Mouse (Mus musculus) intestine, postnatal 0 days (tissue): ENCODE data around the gene Slco3a1. TPM values are rescaled to one million over a fixed set of nuclear protein-coding genes. Genes with fewer than 3 reads are reported as not detected.

ENCODE experiments used
- ATAC-seq: fragments of 200-750 bp; cut with Nextera tagmentation; 2 replicates; pipeline ENCODE4 v1.8.0; 2017; ENCODE audit warnings: mild to moderate bottlenecking, moderate TSS enrichment, moderate library complexity
- H3K27ac ChIP-seq: fragments of 300-500 bp; sonication (generic); 2 replicates; pipeline ENCODE4 v1.5.1; 2014; ENCODE audit warnings: mild to moderate bottlenecking, low read depth, low read length, moderate library complexity
- H3K27me3 ChIP-seq: fragments of 300-500 bp; sonication (generic); replicated peaks from 2 replicates; pipeline ENCODE4 v1.6.1; 2014; ENCODE audit warnings: low read length, mixed read lengths; ENCODE audit not compliant: control insufficient read depth, insufficient read depth
- H3K36me3 ChIP-seq: fragments of 300-500 bp; sonication (generic); 2 replicates; pipeline ENCODE4 v1.6.1; 2014; ENCODE audit warnings: mild to moderate bottlenecking, moderate library complexity; ENCODE audit not compliant: control insufficient read depth, insufficient read depth
- H3K4me1 ChIP-seq: fragments of 300-500 bp; sonication (generic); replicated peaks from 2 replicates; pipeline ENCODE4 v1.6.1; 2014; ENCODE audit warnings: antibody characterized with exemption, low read length, mixed read lengths; ENCODE audit not compliant: control insufficient read depth, insufficient read depth
- H3K4me2 ChIP-seq: fragments of 300-500 bp; sonication (generic); replicated peaks from 2 replicates; pipeline ENCODE4 v1.6.1; 2014; ENCODE audit warnings: low read depth, mild to moderate bottlenecking, moderate library complexity
- H3K4me3 ChIP-seq: fragments of 300-500 bp; sonication (generic); 2 replicates; pipeline ENCODE4 v1.5.1; 2014; ENCODE audit warnings: low read depth, low read length
- H3K9ac ChIP-seq: fragments of 300-500 bp; sonication (generic); 2 replicates; pipeline ENCODE4 v1.6.1; 2014; ENCODE audit warnings: mild to moderate bottlenecking, low read depth, low read length
- H3K9me3 ChIP-seq: fragments of 300-500 bp; sonication (generic); 2 replicates; pipeline ENCODE4 v1.6.1; 2016; ENCODE audit warnings: mixed run types; ENCODE audit not compliant: control insufficient read depth
- CTCF ChIP-seq: sonication (generic); IDR thresholded peaks from 2 replicates; pipeline ENCODE4 v1.5.1; 2016; ENCODE audit warnings: low read depth, mild to moderate bottlenecking, control low read depth, antibody characterized with exemption, moderate library complexity
- WGBS: fragments of 180-500 bp; shearing (Covaris S2); extraction: QIAGEN DNeasy Blood & Tissue Kit; methylation state at CpG from one replicate; pipeline ENCODE4 v1.1.7; 2014; 5-methylcytosine and 5-hydroxymethylcytosine counted together
- polyA plus RNA-seq: library from polyadenylated mRNA; unstranded; fragments of >200 nt; fragmentation: Nextera tagmentation; extraction: Ambion mirVana; gene quantifications from 2 replicates; pipeline ENCODE4 v1.2.1, GENCODE M21; 2015

Gene Slco3a1
- polyA plus RNA-seq, 1 experiment from 2014 or later: 8.1 TPM

DNA sequence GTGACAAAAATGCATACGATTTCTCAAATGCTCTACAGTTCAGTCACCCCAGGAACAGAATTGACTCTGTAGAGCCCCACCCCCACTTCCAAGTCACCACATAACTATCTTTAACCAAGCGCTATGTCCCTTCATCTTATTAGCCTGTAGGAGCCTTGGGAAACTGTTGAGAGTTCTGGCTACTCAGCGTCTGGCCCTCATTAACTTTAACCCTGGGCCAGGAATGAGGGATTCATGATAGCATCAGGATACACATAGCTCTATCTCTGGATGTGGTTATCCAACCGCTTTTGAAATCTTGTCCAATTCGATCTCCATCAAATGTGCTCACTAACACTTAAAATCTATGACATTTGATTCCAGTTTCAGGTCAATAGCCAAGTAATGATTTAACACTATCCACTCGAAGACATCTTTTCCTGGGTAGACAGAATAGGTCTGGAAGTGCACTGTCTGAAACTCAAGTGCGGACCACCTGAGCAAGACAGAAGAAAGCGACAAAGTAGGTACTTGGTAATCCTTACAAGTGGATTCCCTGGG lies 1.4 kb downstream of the Slco3a1 start:
- H3K36me3 ChIP-seq: no peaks in the 10 kb centered on the region
- peak overlapping the region; percentile 90; the same call in 1 of the 2 replicates for H3K4me2 ChIP-seq
- H3K27ac ChIP-seq: no peak overlapping the region
- peak overlapping the region; percentile 75 for H3K4me3 ChIP-seq
- H3K9ac ChIP-seq: no peak overlapping the region
- H3K27me3 ChIP-seq: peaks cover 25% of the 10 kb centered on the region; the same call in 1 of the 2 replicates
- ATAC-seq: no peak
- no peaks in the 10 kb centered on the region for H3K9me3 ChIP-seq
- peaks cover 5% of the 10 kb centered on the region; the same call in 1 of the 2 replicates for H3K4me1 ChIP-seq
- WGBS: 69% methylated on average over 8 of the region's 8 CpGs
- no peak for TF ChIP-seq CTCF

GRCm38 (mm10) chr7:74552546-74552945 lies 2.0 kb downstream of the Slco3a1 start:
- Histone ChIP-seq H3K9ac (no peak overlapping the region), H3K36me3 (no peaks in the 10 kb centered on the region), H3K4me3 (no peak overlapping the region), H3K27me3 (peaks cover 25% of the 10 kb centered on the region; the same call in 1 of the 2 replicates), H3K4me2 (peak overlapping the region; percentile 90; the same call in 1 of the 2 replicates), H3K4me1 (peaks cover 5% of the 10 kb centered on the region; the same call in 1 of the 2 replicates), H3K9me3 (no peaks in the 10 kb centered on the region), H3K27ac (no peak overlapping the region)
- no peak for TF ChIP-seq CTCF
- no peak for ATAC-seq
- 50% methylated on average over 4 of the region's 4 CpGs for WGBS

DNA sequence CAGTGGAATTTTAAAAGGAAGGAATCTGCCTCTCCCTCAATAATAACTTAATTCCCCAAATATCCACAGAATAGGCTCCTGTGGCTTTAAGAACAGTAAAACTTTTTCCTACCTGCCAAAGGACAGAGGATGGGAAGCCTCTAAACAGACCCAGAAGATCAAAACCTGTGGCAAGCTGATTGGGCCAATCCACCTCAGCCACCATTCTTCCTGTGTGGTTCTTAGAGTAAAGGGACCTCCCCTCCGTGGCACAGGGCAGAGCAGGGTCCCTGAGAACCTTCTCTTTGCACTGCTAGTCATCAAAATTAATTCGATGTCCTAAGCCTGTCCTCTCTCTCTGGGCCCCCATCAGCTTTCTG lies 2.6 kb downstream of the Slco3a1 start:
- Histone ChIP-seq H3K36me3 (no peaks in the 10 kb centered on the region), H3K9me3 (no peaks in the 10 kb centered on the region), H3K9ac (no peak overlapping the region), H3K4me3 (no peak overlapping the region), H3K27me3 (peaks cover 25% of the 10 kb centered on the region; the same call in 1 of the 2 replicates), H3K27ac (no peak overlapping the region), H3K4me1 (peaks cover 5% of the 10 kb centered on the region; the same call in 1 of the 2 replicates), H3K4me2 (no peak overlapping the region; the same call in 1 of the 2 replicates)
- no peak for TF ChIP-seq CTCF
- 56% methylated on average over 2 of the region's 2 CpGs for WGBS
- ATAC-seq: no peak

GRCm38 (mm10) chr7:74551338-74551999 lies 3.1 kb downstream of the Slco3a1 start:
- Histone ChIP-seq H3K9me3 (no peaks in the 10 kb centered on the region), H3K27ac (no peak overlapping the region), H3K4me3 (no peak overlapping the region), H3K27me3 (peaks cover 25% of the 10 kb centered on the region; the same call in 1 of the 2 replicates), H3K9ac (no peak overlapping the region), H3K36me3 (no peaks in the 10 kb centered on the region), H3K4me1 (peaks cover 5% of the 10 kb centered on the region; the same call in 1 of the 2 replicates), H3K4me2 (no peak overlapping the region)
- 76% methylated on average over 9 of the region's 9 CpGs for WGBS
- no peak for TF ChIP-seq CTCF
- no peak for ATAC-seq

DNA sequence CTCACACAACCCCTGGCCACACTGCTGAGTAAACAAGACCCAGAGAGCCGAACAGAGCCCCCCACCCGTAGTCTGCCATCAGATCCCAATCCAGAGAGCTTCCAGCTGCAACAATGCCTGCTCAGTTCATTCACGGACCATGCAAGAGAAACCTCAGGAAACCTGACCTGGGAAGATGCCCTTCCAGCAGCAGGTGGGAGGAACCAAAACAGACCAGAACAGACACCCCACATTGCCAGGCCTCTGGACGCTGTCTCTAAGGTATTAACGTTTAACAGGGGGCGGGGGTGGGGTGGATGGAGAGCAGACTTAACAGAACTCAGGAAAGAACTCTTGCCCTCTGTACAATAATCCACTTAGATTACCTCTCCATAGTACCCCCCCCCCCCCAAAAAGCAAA lies 4.9 kb downstream of the Slco3a1 start:
- H3K4me2 ChIP-seq: no peak overlapping the region
- no peaks in the 10 kb centered on the region for H3K9me3 ChIP-seq
- WGBS: 22% methylated on average over 6 of the region's 6 CpGs
- H3K4me1 ChIP-seq: peaks cover 5% of the 10 kb centered on the region; the same call in 1 of the 2 replicates
- no peak overlapping the region for H3K4me3 ChIP-seq
- no peaks in the 10 kb centered on the region for H3K36me3 ChIP-seq
- H3K9ac ChIP-seq: no peak overlapping the region
- peaks cover 15% of the 10 kb centered on the region; the same call in 1 of the 2 replicates for H3K27me3 ChIP-seq
- no peak for TF ChIP-seq CTCF
- no peak for ATAC-seq
- H3K27ac ChIP-seq: no peak overlapping the region

GRCm38 (mm10) chr7:74549013-74549582 lies 5.5 kb downstream of the Slco3a1 start:
- ATAC-seq: no peak
- Histone ChIP-seq H3K4me3 (no peak overlapping the region), H3K27ac (no peak overlapping the region), H3K27me3 (peaks cover 10% of the 10 kb centered on the region; the same call in 1 of the 2 replicates), H3K4me2 (no peak overlapping the region), H3K9me3 (no peaks in the 10 kb centered on the region), H3K36me3 (no peaks in the 10 kb centered on the region), H3K9ac (no peak overlapping the region), H3K4me1 (peaks cover 5% of the 10 kb centered on the region; the same call in 1 of the 2 replicates)
- TF ChIP-seq CTCF: no peak
- WGBS: 34% methylated on average over 6 of the region's 6 CpGs
